Mouse (Mus musculus) stomach, embryonic 16.5 days (tissue): ENCODE data around the gene Usb1. TPM values are rescaled to one million over a fixed set of nuclear protein-coding genes. Genes with fewer than 3 reads are reported as not detected.
A peak's percentile ranks its signal among the peaks of the same experiment; 100 is the strongest.

ENCODE experiments used
- ATAC-seq: fragments of 200-750 bp; cut with Nextera tagmentation; 2 replicates; pipeline ENCODE4 v1.8.0; 2017; ENCODE audit warnings: moderate number of reproducible peaks, moderate TSS enrichment; ENCODE audit not compliant: insufficient read depth, low FRiP score
- H3K27ac ChIP-seq: fragments of 300-500 bp; sonication (generic); 2 replicates; pipeline ENCODE4 v1.5.1; 2014; ENCODE audit warnings: low read length
- H3K27me3 ChIP-seq: fragments of 300-500 bp; sonication (generic); 2 replicates; pipeline ENCODE4 v1.6.1; 2014; ENCODE audit warnings: low read length, control low read depth, mixed read lengths; ENCODE audit not compliant: control insufficient read depth, insufficient read depth
- H3K36me3 ChIP-seq: fragments of 300-500 bp; sonication (generic); 2 replicates; pipeline ENCODE4 v1.6.1; 2014; ENCODE audit warnings: low read length; ENCODE audit not compliant: control insufficient read depth, insufficient read depth
- H3K4me1 ChIP-seq: fragments of 300-500 bp; sonication (generic); 2 replicates; pipeline ENCODE4 v1.6.1; 2014; ENCODE audit warnings: low read length, control low read depth, mixed read lengths; ENCODE audit not compliant: control insufficient read depth, insufficient read depth
- H3K4me2 ChIP-seq: fragments of 300-500 bp; sonication (generic); 2 replicates; pipeline ENCODE4 v1.6.1; 2014; ENCODE audit warnings: low read depth, low read length, mixed read lengths
- H3K4me3 ChIP-seq: fragments of 300-500 bp; sonication (generic); replicated peaks from 2 replicates; pipeline ENCODE4 v1.5.1; 2014; ENCODE audit warnings: mild to moderate bottlenecking, low read length
- H3K9ac ChIP-seq: fragments of 300-500 bp; sonication (generic); 2 replicates; pipeline ENCODE4 v1.6.1; 2014; ENCODE audit warnings: low read length
- H3K9me3 ChIP-seq: fragments of 300-500 bp; sonication (generic); replicated peaks from 2 replicates; pipeline ENCODE4 v1.6.1; 2016; ENCODE audit warnings: low read length, control low read depth; ENCODE audit not compliant: control insufficient read depth
- WGBS: fragments of 180-500 bp; shearing (Covaris S2); extraction: QIAGEN DNeasy Blood & Tissue Kit; methylation state at CpG from one replicate; pipeline ENCODE4 v1.1.7; 2014; 5-methylcytosine and 5-hydroxymethylcytosine counted together
- polyA plus RNA-seq: library from polyadenylated mRNA; unstranded; fragments of >200 nt; fragmentation: Nextera tagmentation; extraction: Ambion mirVana; gene quantifications from 2 replicates; pipeline ENCODE4 v1.2.1, GENCODE M21; 2015

Gene Usb1
- polyA plus RNA-seq: 38.7 and 42.0 TPM in 2 replicates

- H3K9me3 ChIP-seq: no peaks in the 10 kb centered on the region
- H3K4me1 ChIP-seq: peaks cover 12% of the 10 kb centered on the region
- peak within 1 kb of the TSS; percentile 75 for H3K4me3 ChIP-seq
- peak within 1 kb of the TSS; percentile 98 for H3K27ac ChIP-seq
- ATAC-seq: peak; percentile 96
- H3K27me3 ChIP-seq: no peaks in the 10 kb centered on the region
- peaks cover 29% of the 10 kb centered on the region for H3K36me3 ChIP-seq
- H3K9ac ChIP-seq: peak within 1 kb of the TSS; percentile 94
- peak within 1 kb of the TSS; percentile 91 for H3K4me2 ChIP-seq
- under 1% methylated on average over 73 of the region's 80 CpGs for WGBS
These were observed at the start of gene Usb1, which contains the start of gene Zfp319 for GRCm38 (mm10) chr8:95331720-95332436. Gene Usb1 (plus strand): TSS chr8:95332284. Gene Zfp319 (minus strand): TSS chr8:95331950.

- no peak for ATAC-seq
- WGBS: 58% methylated on average over 6 of the region's 6 CpGs
- no peaks in the 10 kb centered on the region for H3K4me1 ChIP-seq
- no peak overlapping the region for H3K27ac ChIP-seq
- H3K9ac ChIP-seq: no peak overlapping the region
- no peaks in the 10 kb centered on the region for H3K27me3 ChIP-seq
- no peaks in the 10 kb centered on the region for H3K36me3 ChIP-seq
- no peak overlapping the region for H3K4me2 ChIP-seq
- H3K9me3 ChIP-seq: no peaks in the 10 kb centered on the region
- no peak overlapping the region for H3K4me3 ChIP-seq
These were observed 42.9 kb upstream of the Usb1 start for GRCm38 (mm10) chr8:95289066-95289650.

- ATAC-seq: no peak
- WGBS: 64% methylated on average over 11 of the region's 11 CpGs
- Histone ChIP-seq H3K4me3 (peak overlapping the region; percentile 20; the same call in 1 of the 2 replicates), H3K9ac (peak overlapping the region; percentile 35; the same call in 1 of the 2 replicates), H3K9me3 (no peaks in the 10 kb centered on the region), H3K27me3 (no peaks in the 10 kb centered on the region; the same call in 1 of the 2 replicates), H3K27ac (no peak overlapping the region; the same call in 1 of the 2 replicates), H3K4me2 (peak overlapping the region; percentile 35), H3K4me1 (no peaks in the 10 kb centered on the region), H3K36me3 (no peaks in the 10 kb centered on the region)
These were observed 38.9 kb upstream of the Usb1 start for GRCm38 (mm10) chr8:95293172-95293571.

- Histone ChIP-seq H3K4me1 (no peaks in the 10 kb centered on the region), H3K36me3 (no peaks in the 10 kb centered on the region), H3K9me3 (no peaks in the 10 kb centered on the region), H3K4me3 (peak overlapping the region; percentile 20), H3K9ac (peak overlapping the region; percentile 31), H3K4me2 (peak overlapping the region; percentile 35), H3K27ac (peak overlapping the region; percentile 62), H3K27me3 (no peaks in the 10 kb centered on the region; the same call in 1 of the 2 replicates)
- ATAC-seq: peak; percentile 86
- 52% methylated on average over 7 of the region's 7 CpGs for WGBS
These were observed 38.2 kb upstream of the Usb1 start for GRCm38 (mm10) chr8:95293891-95294290.

- Histone ChIP-seq H3K4me3 (no peak overlapping the region), H3K27me3 (no peaks in the 10 kb centered on the region), H3K4me2 (no peak overlapping the region), H3K4me1 (no peaks in the 10 kb centered on the region), H3K9me3 (no peaks in the 10 kb centered on the region), H3K36me3 (no peaks in the 10 kb centered on the region), H3K27ac (no peak overlapping the region), H3K9ac (no peak overlapping the region)
- no peak for ATAC-seq
- WGBS: 12% methylated on average over 5 of the region's 5 CpGs
These were observed 29.7 kb upstream of the Usb1 start for GRCm38 (mm10) chr8:95302410-95302809.

- no peaks in the 10 kb centered on the region for H3K9me3 ChIP-seq
- H3K4me3 ChIP-seq: no peak overlapping the region
- H3K4me1 ChIP-seq: no peaks in the 10 kb centered on the region
- no peak overlapping the region for H3K27ac ChIP-seq
- 59% methylated on average over 4 of the region's 4 CpGs for WGBS
- no peak overlapping the region for H3K4me2 ChIP-seq
- no peaks in the 10 kb centered on the region for H3K36me3 ChIP-seq
- ATAC-seq: no peak
- no peaks in the 10 kb centered on the region for H3K27me3 ChIP-seq
- H3K9ac ChIP-seq: no peak overlapping the region
These were observed 26.6 kb upstream of the Usb1 start for GRCm38 (mm10) chr8:95305526-95305925.

GRCm38 (mm10) chr8:95306431-95306830, 25.7 kb upstream of the Usb1 start, which contains the start of gene Cngb1:
Gene Cngb1 (minus strand): TSS chr8:95306585.
- no peak for ATAC-seq
- Histone ChIP-seq H3K4me1 (no peaks in the 10 kb centered on the region), H3K4me3 (no peak within 1 kb of the TSS), H3K9me3 (no peaks in the 10 kb centered on the region), H3K36me3 (no peaks in the 10 kb centered on the region), H3K27ac (no peak within 1 kb of the TSS), H3K9ac (no peak within 1 kb of the TSS), H3K27me3 (no peaks in the 10 kb centered on the region), H3K4me2 (no peak within 1 kb of the TSS)
- whole genome bisulfite sequencing: 36% methylated on average over 6 of the region's 6 CpGs

GRCm38 (mm10) chr8:95310342-95310970, 21.6 kb upstream of the Usb1 start, which contains the start of gene Tepp:
Gene Tepp (plus strand): TSS chr8:95310566.
- no peaks in the 10 kb centered on the region for H3K4me1 ChIP-seq
- H3K36me3 ChIP-seq: no peaks in the 10 kb centered on the region
- no peaks in the 10 kb centered on the region for H3K27me3 ChIP-seq
- H3K4me3 ChIP-seq: no peak within 1 kb of the TSS
- H3K9ac ChIP-seq: no peak within 1 kb of the TSS
- H3K9me3 ChIP-seq: no peaks in the 10 kb centered on the region
- no peak within 1 kb of the TSS for H3K27ac ChIP-seq
- ATAC-seq: no peak
- no peak within 1 kb of the TSS for H3K4me2 ChIP-seq
- WGBS: 37% methylated on average over 6 of the region's 6 CpGs

- no peak overlapping the region for H3K9ac ChIP-seq
- H3K9me3 ChIP-seq: no peaks in the 10 kb centered on the region
- ATAC-seq: no peak
- no peaks in the 10 kb centered on the region for H3K27me3 ChIP-seq
- no peaks in the 10 kb centered on the region for H3K36me3 ChIP-seq
- no peak overlapping the region for H3K4me2 ChIP-seq
- no peak overlapping the region for H3K4me3 ChIP-seq
- no peaks in the 10 kb centered on the region for H3K4me1 ChIP-seq
- 63% methylated on average over 18 of the region's 18 CpGs for WGBS
- H3K27ac ChIP-seq: no peak overlapping the region
These were observed 19.2 kb upstream of the Usb1 start for GRCm38 (mm10) chr8:95312836-95313235.
